Mouse (Mus musculus) liver, embryonic 11.5 days (tissue): ENCODE measurements around the gene St3gal2. TPM values are rescaled to one million over a fixed set of nuclear protein-coding genes. Genes with fewer than 3 reads are reported as not detected.
A peak's percentile ranks its signal among the peaks of the same experiment; 100 is the strongest.
"Not testable (repeated sequence)": the region's sequence is repeated elsewhere in the genome, so short reads cannot be mapped to it uniquely, and the experiment has no call there.

Source experiments
- ATAC-seq: fragments of 200-750 bp; cut with Nextera tagmentation; replicated peaks from 2 replicates; pipeline ENCODE4 v1.8.0; 2017; ENCODE audit warnings: moderate number of reproducible peaks, mild to moderate bottlenecking, moderate TSS enrichment, moderate library complexity; ENCODE audit not compliant: low FRiP score
- DNase-seq: peaks from one replicate; pipeline ENCODE4 v3.0.0-alpha.2; 2017; ENCODE audit warnings: low spot score
- H3K27ac ChIP-seq: fragments of 300-500 bp; sonication (generic); 2 replicates; pipeline ENCODE4 v1.5.1; 2014; ENCODE audit warnings: mild to moderate bottlenecking, low read depth, low read length, control low read depth
- H3K27me3 ChIP-seq: fragments of 300-500 bp; sonication (generic); replicated peaks from 2 replicates; pipeline ENCODE4 v1.6.1; 2014; ENCODE audit warnings: low read length, mixed read lengths; ENCODE audit not compliant: control insufficient read depth, insufficient read depth
- H3K36me3 ChIP-seq: fragments of 300-500 bp; sonication (generic); 2 replicates; pipeline ENCODE4 v1.6.1; 2014; ENCODE audit warnings: mild to moderate bottlenecking, low read length, moderate library complexity, mixed read lengths; ENCODE audit not compliant: control insufficient read depth, insufficient read depth
- H3K4me1 ChIP-seq: fragments of 300-500 bp; sonication (generic); replicated peaks from 2 replicates; pipeline ENCODE4 v1.6.1; 2014; ENCODE audit warnings: low read length, mixed read lengths; ENCODE audit not compliant: control insufficient read depth, insufficient read depth
- H3K4me2 ChIP-seq: fragments of 300-500 bp; sonication (generic); 2 replicates; pipeline ENCODE4 v1.6.1; 2014; ENCODE audit warnings: mild to moderate bottlenecking, control low read depth, moderate library complexity
- H3K4me3 ChIP-seq: fragments of 300-500 bp; sonication (generic); 2 replicates; pipeline ENCODE4 v1.5.1; 2014; ENCODE audit warnings: low read depth, low read length, control low read depth
- H3K9ac ChIP-seq: fragments of 300-500 bp; sonication (generic); 2 replicates; pipeline ENCODE4 v1.6.1; 2014; ENCODE audit warnings: low read depth, low read length, control low read depth
- H3K9me3 ChIP-seq: fragments of 300-500 bp; sonication (generic); 2 replicates; pipeline ENCODE4 v1.6.1; 2016; ENCODE audit warnings: low read length, inconsistent platforms, mixed read lengths; ENCODE audit not compliant: control insufficient read depth
- WGBS: fragments of 180-500 bp; shearing (Covaris S2); extraction: QIAGEN DNeasy Blood & Tissue Kit; methylation state at CpG from one replicate; pipeline ENCODE4 v1.1.7; 2014; 5-methylcytosine and 5-hydroxymethylcytosine counted together
- polyA plus RNA-seq: library from polyadenylated mRNA; unstranded; fragments of >200 nt; fragmentation: Nextera tagmentation; extraction: Ambion mirVana; gene quantifications from 2 replicates; pipeline ENCODE4 v1.2.1, GENCODE M21; 2014

St3gal2 gene
- polyA plus RNA-seq, 1 experiment from 2014 or later: 21.9 TPM

DNA sequence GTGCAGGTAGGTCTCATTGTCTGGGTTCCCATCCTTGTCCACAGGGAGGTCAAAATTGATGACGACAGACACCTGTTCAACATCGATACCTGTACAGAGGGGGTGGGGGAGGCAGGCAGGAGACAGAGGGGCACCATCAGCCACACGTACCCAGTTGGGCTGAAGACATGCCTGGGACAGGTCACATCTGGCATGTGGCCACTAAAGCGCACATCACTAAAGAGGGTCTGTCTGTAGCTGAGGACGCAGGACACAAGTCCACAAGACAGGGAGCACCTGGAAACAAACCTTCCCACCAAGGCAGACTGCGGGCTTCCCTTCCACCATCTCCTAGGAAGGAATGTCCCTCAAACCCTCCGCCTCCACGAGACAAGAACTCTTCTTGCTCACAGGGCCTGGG lies 56.8 kb downstream of the St3gal2 start:
- not testable (repeated sequence) for H3K9ac ChIP-seq, H3K4me1 ChIP-seq, H3K4me2 ChIP-seq, H3K27ac ChIP-seq, ATAC-seq, DNase-seq, H3K9me3 ChIP-seq, H3K27me3 ChIP-seq, H3K4me3 ChIP-seq
- peaks cover 26% of the 10 kb centered on the region for H3K36me3 ChIP-seq
- WGBS: 91% methylated on average over 8 of the region's 8 CpGs

GRCm38 (mm10) chr8:110977987-110978386 lies 58.3 kb downstream of the St3gal2 start:
- not testable (repeated sequence) for H3K4me1 ChIP-seq, H3K4me3 ChIP-seq, H3K4me2 ChIP-seq, H3K9me3 ChIP-seq, ATAC-seq, H3K9ac ChIP-seq, DNase-seq, H3K27ac ChIP-seq, H3K27me3 ChIP-seq
- 91% methylated on average over 2 of the region's 2 CpGs for WGBS
- peaks cover 27% of the 10 kb centered on the region for H3K36me3 ChIP-seq

DNA sequence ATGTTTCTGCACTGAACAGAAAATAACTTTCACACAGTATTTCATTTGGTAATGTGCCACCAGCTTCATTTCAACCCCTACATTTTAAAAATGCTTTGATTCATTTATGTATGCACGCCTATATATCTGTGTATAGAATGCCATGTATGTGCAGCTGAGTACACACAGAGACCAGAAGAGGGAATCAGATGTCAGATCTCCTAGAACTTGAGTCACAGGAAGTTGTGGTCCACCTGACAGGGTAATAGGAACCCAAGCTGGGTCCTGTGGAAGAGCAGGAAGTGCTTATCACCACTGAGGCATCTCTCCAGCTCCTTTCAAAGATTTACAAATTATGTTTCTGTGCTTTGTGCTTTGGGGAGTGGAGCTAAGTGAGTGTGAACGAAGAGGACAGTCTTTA lies 61.6 kb downstream of the St3gal2 start:
- ATAC-seq (no peak), DNase-seq (no peak)
- WGBS: 72% methylated on average over 2 of the region's 2 CpGs
- Histone ChIP-seq H3K4me3 (no peak overlapping the region), H3K4me2 (no peak overlapping the region), H3K36me3 (peaks cover 26% of the 10 kb centered on the region), H3K27me3 (no peaks in the 10 kb centered on the region), H3K27ac (no peak overlapping the region), H3K9ac (no peak overlapping the region), H3K9me3 (no peaks in the 10 kb centered on the region), H3K4me1 (no peaks in the 10 kb centered on the region)

DNA sequence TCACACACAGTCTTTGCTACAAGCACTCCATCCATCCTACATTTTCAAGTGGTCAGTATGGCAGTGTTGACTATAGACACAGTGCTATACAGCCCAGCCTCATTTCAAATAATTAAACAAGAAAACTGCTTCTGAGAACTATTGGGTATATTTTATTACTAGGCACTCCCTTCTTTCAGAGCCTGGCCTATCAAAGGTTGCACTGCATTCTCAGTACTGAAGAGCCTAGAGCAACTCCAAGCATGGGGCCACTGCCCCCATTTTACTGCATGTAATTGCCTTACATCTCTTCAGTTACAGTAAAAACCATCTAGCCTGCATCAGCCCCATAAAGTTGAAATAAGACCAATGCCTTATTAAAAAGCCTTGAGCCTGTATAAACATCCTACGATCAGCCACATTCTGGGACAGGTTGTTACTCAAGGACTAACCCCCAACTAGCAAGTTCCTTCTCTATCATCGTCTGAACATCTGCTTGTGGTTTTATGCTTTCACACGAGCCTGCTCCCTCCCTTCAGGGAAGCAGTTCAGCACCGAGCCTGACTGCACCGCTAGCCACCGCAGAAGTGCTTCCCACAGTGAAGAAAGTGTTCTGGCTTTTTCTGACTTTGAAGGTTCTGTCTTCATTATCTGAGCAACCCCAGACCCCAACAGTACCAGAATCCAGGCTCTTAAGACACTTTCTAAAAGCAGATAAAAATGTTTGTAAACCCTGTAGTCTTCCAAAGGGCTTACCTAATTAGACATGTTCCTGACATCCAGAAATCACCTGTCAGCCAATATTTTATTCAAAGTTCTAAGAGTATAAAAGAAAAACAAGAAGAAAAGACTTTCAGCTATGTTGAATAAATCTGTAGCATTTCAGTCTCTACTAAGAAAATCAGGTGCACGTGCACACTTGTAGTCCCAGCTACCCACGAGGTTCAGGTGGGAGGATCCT lies 68.4 kb downstream of the St3gal2 start:
- peak; percentile 96 for ATAC-seq
- 46% methylated on average over 8 of the region's 8 CpGs for WGBS
- peak overlapping the region; percentile 3; the same call in 1 of the 2 replicates for H3K4me3 ChIP-seq
- peak overlapping the region; percentile 75 for H3K27ac ChIP-seq
- peaks cover 48% of the 10 kb centered on the region for H3K36me3 ChIP-seq
- peak; percentile 41 for DNase-seq
- peaks cover 16% of the 10 kb centered on the region for H3K4me1 ChIP-seq
- H3K4me2 ChIP-seq: peak overlapping the region; percentile 45
- peak overlapping the region; percentile 23; the same call in 1 of the 2 replicates for H3K9ac ChIP-seq
- no peaks in the 10 kb centered on the region for H3K9me3 ChIP-seq
- no peaks in the 10 kb centered on the region for H3K27me3 ChIP-seq

DNA sequence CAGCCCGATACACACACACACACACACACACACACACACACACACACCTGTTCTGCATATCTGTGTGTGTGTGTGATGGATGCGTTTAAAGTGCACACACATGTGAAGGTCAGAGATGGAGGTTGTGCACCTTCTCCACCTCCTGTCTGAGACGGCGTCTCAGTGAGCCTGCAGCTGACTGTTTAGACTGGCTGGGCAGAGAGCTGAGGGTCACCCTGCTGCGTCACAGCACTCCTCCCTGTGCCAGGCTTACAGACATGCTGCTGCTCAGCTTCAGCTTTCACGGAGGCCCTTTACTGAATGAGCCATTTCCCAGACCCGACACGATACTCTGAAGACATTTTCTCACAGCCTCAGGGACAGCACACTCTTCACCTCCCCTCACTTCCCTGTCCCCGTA lies 70.3 kb downstream of the St3gal2 start:
- no peak overlapping the region for H3K4me3 ChIP-seq
- no peaks in the 10 kb centered on the region for H3K9me3 ChIP-seq
- H3K9ac ChIP-seq: no peak overlapping the region
- peaks cover 44% of the 10 kb centered on the region for H3K36me3 ChIP-seq
- no peak for ATAC-seq
- peaks cover 16% of the 10 kb centered on the region for H3K4me1 ChIP-seq
- H3K27ac ChIP-seq: peak overlapping the region; percentile 13; the same call in 1 of the 2 replicates
- 83% methylated on average over 9 of the region's 9 CpGs for WGBS
- no peak for DNase-seq
- no peak overlapping the region for H3K4me2 ChIP-seq
- no peaks in the 10 kb centered on the region for H3K27me3 ChIP-seq

DNA sequence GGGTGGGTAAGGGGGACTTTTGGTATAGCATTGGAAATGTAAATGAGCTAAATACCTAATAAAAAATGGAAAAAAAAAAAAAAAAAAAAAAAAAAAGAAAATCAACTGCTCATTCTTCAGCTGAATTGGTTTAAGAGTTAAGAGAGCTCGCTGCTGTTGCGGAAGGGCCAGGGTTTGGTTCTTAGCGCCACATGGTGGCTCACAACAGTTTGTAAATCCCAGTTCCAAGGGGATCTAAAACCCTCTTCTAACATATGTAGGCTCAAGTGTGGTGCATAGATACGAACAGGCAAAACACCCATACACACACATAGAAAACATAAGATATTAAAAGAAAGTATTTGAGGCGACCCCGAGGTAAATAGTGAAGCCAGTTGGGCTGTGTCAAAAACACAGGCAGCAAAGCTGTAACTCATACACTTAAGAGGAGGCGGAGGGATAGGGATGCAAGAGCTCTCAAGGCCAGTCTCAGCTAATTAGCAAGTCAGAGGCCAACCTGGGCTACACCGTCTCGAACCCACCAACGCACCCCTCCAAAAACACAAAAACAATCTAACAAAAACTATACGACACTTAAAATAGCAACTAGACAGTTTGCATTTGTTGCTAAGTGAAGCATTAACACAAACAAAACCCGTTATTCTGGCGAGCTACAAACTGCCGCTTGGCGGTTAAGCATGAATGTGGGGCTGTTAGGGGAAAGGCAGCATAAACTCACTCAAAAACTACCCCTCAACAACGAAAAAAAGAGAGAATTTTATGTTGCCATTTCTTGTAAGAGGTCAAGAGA lies 77.1 kb downstream of the St3gal2 start:
- no peak for DNase-seq
- WGBS: 32% methylated on average over 16 of the region's 16 CpGs
- H3K4me1 ChIP-seq: peaks cover 9% of the 10 kb centered on the region
- H3K4me3 ChIP-seq: peak overlapping the region; percentile 80
- ATAC-seq: no peak
- no peaks in the 10 kb centered on the region for H3K9me3 ChIP-seq
- H3K27ac ChIP-seq: peak overlapping the region; percentile 86
- H3K36me3 ChIP-seq: peaks cover 8% of the 10 kb centered on the region; the same call in 1 of the 2 replicates
- H3K27me3 ChIP-seq: no peaks in the 10 kb centered on the region
- peak overlapping the region; percentile 75 for H3K4me2 ChIP-seq
- peak overlapping the region; percentile 82 for H3K9ac ChIP-seq

GRCm38 (mm10) chr8:110997547-110998531 lies 78.1 kb downstream of the St3gal2 start, which contains the start of gene Ddx19a:
Ddx19a (minus strand) TSS chr8:110997800.
- H3K4me3 ChIP-seq: peak within 1 kb of the TSS; percentile 80
- no peaks in the 10 kb centered on the region for H3K9me3 ChIP-seq
- no peaks in the 10 kb centered on the region for H3K27me3 ChIP-seq
- peak within 1 kb of the TSS; percentile 75 for H3K4me2 ChIP-seq
- WGBS: 3% methylated on average over 58 of the region's 58 CpGs
- DNase-seq: peak; percentile 86
- peaks cover 3% of the 10 kb centered on the region; the same call in 1 of the 2 replicates for H3K36me3 ChIP-seq
- H3K27ac ChIP-seq: peak within 1 kb of the TSS; percentile 86
- peaks cover 9% of the 10 kb centered on the region for H3K4me1 ChIP-seq
- peak; percentile 93 for ATAC-seq
- H3K9ac ChIP-seq: peak within 1 kb of the TSS; percentile 82
